Mouse (Mus musculus): ENCODE results near the gene Nrxn2. TPM values are rescaled to one million over a fixed set of nuclear protein-coding genes. Genes with fewer than 3 reads are reported as not detected.

Nrxn2 gene
- polyA plus RNA-seq, 1 experiment from 2014 or later: 1.1 TPM

- Histone ChIP-seq H3K9me3 (no peaks in the 10 kb centered on the region), H3K36me3 (no peaks in the 10 kb centered on the region), H3K9ac (no peak overlapping the region), H3K4me3 (replicated peaks) (no peak overlapping the region), H3K4me1 (replicated peaks) (peaks cover 39% of the 10 kb centered on the region), H3K4me2 (replicated peaks) (peak overlapping the region; percentile 98), H3K27ac (no peak overlapping the region), H3K27me3 (replicated peaks) (peaks cover 24% of the 10 kb centered on the region)
- ATAC-seq: no peak
- 83% methylated on average over 22 of the region's 22 CpGs for WGBS
Observed at GRCm38 (mm10) chr19:6397582-6398249, 20.8 kb upstream of the Nrxn2 start.

- Histone ChIP-seq H3K27me3 (replicated peaks) (peaks cover 33% of the 10 kb centered on the region), H3K4me2 (replicated peaks) (peak overlapping the region; percentile 98), H3K9me3 (no peaks in the 10 kb centered on the region), H3K36me3 (no peaks in the 10 kb centered on the region), H3K4me3 (replicated peaks) (peak overlapping the region; percentile 65), H3K4me1 (replicated peaks) (peaks cover 39% of the 10 kb centered on the region), H3K27ac (0 out of 2 replicates have a peak overlapping the region, but pooled peaks have one; percentile 22), H3K9ac (peak overlapping the region; percentile 60)
- peak; percentile 67 for ATAC-seq
- WGBS: 1% methylated on average over 38 of the region's 39 CpGs
Observed at GRCm38 (mm10) chr19:6398447-6399284, 19.9 kb upstream of the Nrxn2 start.

- WGBS: under 1% methylated on average over 71 of the region's 87 CpGs
Observed at GRCm38 (mm10) chr19:6399285-6400095, 19.0 kb upstream of the Nrxn2 start, which contains the start of gene Rasgrp2. Gene Rasgrp2, plus strand, starts transcription at chr19:6399340.

GRCm38 (mm10) chr19:6400096-6401086 lies 18.1 kb upstream of the Nrxn2 start:
- Histone ChIP-seq H3K9ac (peak overlapping the region; percentile 60), H3K9me3 (no peaks in the 10 kb centered on the region), H3K4me2 (replicated peaks) (peak overlapping the region; percentile 98), H3K4me1 (replicated peaks) (peaks cover 39% of the 10 kb centered on the region), H3K4me3 (replicated peaks) (peak overlapping the region; percentile 65), H3K36me3 (no peaks in the 10 kb centered on the region), H3K27me3 (replicated peaks) (peaks cover 37% of the 10 kb centered on the region), H3K27ac (no peak overlapping the region)
- peak; percentile 3; the same call in 1 of the 2 replicates for ATAC-seq
- WGBS: 2% methylated on average over 29 of the region's 29 CpGs

More at GRCm38 (mm10) chr19:6399285-6400095, 19.0 kb upstream of the Nrxn2 start, which contains the start of gene Rasgrp2:
- H3K27ac ChIP-seq: 0 out of 2 replicates have a peak within 1 kb of the TSS, but pooled peaks have one; percentile 22
- peaks cover 37% of the 10 kb centered on the region for H3K27me3 ChIP-seq (replicated peaks)
- peaks cover 39% of the 10 kb centered on the region for H3K4me1 ChIP-seq (replicated peaks)
- H3K36me3 ChIP-seq: no peaks in the 10 kb centered on the region
- no peaks in the 10 kb centered on the region for H3K9me3 ChIP-seq
- H3K4me2 ChIP-seq (replicated peaks): peak within 1 kb of the TSS; percentile 98
- peak; percentile 43; the same call in 1 of the 2 replicates for ATAC-seq
- H3K4me3 ChIP-seq (replicated peaks): peak within 1 kb of the TSS; percentile 65
- H3K9ac ChIP-seq: peak within 1 kb of the TSS; percentile 60

- peak overlapping the region; percentile 98 for H3K4me2 ChIP-seq (replicated peaks)
- H3K9ac ChIP-seq: peak overlapping the region; percentile 50
- no peak overlapping the region for H3K27ac ChIP-seq
- H3K9me3 ChIP-seq: no peaks in the 10 kb centered on the region
- WGBS: under 1% methylated on average over 32 of the region's 32 CpGs
- H3K27me3 ChIP-seq (replicated peaks): peaks cover 37% of the 10 kb centered on the region
- peaks cover 39% of the 10 kb centered on the region for H3K4me1 ChIP-seq (replicated peaks)
- peak overlapping the region; percentile 65 for H3K4me3 ChIP-seq (replicated peaks)
- H3K36me3 ChIP-seq: no peaks in the 10 kb centered on the region
- ATAC-seq: peak; percentile 43
Observed at GRCm38 (mm10) chr19:6401131-6401815, 17.3 kb upstream of the Nrxn2 start.

GRCm38 (mm10) chr19:6401951-6402350 lies 16.6 kb upstream of the Nrxn2 start:
- H3K27me3 ChIP-seq (replicated peaks): peaks cover 37% of the 10 kb centered on the region
- ATAC-seq: no peak
- peak overlapping the region; percentile 50 for H3K9ac ChIP-seq
- no peaks in the 10 kb centered on the region for H3K36me3 ChIP-seq
- H3K4me2 ChIP-seq (replicated peaks): peak overlapping the region; percentile 98
- H3K9me3 ChIP-seq: no peaks in the 10 kb centered on the region
- 14% methylated on average over 9 of the region's 9 CpGs for whole genome bisulfite sequencing
- peaks cover 39% of the 10 kb centered on the region for H3K4me1 ChIP-seq (replicated peaks)
- H3K4me3 ChIP-seq (replicated peaks): peak overlapping the region; percentile 65
- no peak overlapping the region for H3K27ac ChIP-seq

- Histone ChIP-seq H3K4me2 (replicated peaks) (no peak overlapping the region), H3K4me1 (replicated peaks) (peaks cover 33% of the 10 kb centered on the region), H3K4me3 (replicated peaks) (no peak overlapping the region), H3K9ac (no peak overlapping the region), H3K9me3 (no peaks in the 10 kb centered on the region), H3K27ac (no peak overlapping the region), H3K27me3 (replicated peaks) (peaks cover 37% of the 10 kb centered on the region), H3K36me3 (no peaks in the 10 kb centered on the region)
- 86% methylated on average over 10 of the region's 10 CpGs for WGBS
- ATAC-seq: no peak
Observed at GRCm38 (mm10) chr19:6403869-6404268, 14.7 kb upstream of the Nrxn2 start.

- no peak overlapping the region for H3K4me3 ChIP-seq (replicated peaks)
- 77% methylated on average over 10 of the region's 10 CpGs for WGBS
- no peak overlapping the region for H3K9ac ChIP-seq
- H3K27me3 ChIP-seq (replicated peaks): peaks cover 33% of the 10 kb centered on the region
- no peak overlapping the region for H3K4me2 ChIP-seq (replicated peaks)
- H3K36me3 ChIP-seq: no peaks in the 10 kb centered on the region
- no peaks in the 10 kb centered on the region for H3K9me3 ChIP-seq
- no peak overlapping the region for H3K27ac ChIP-seq
- ATAC-seq: no peak
- peaks cover 20% of the 10 kb centered on the region for H3K4me1 ChIP-seq (replicated peaks)
Observed at GRCm38 (mm10) chr19:6405433-6405832, 13.1 kb upstream of the Nrxn2 start.

GRCm38 (mm10) chr19:6407109-6407508 lies 11.4 kb upstream of the Nrxn2 start:
- Histone ChIP-seq H3K4me1 (replicated peaks) (peaks cover 3% of the 10 kb centered on the region), H3K4me3 (replicated peaks) (no peak overlapping the region), H3K27me3 (replicated peaks) (peaks cover 19% of the 10 kb centered on the region), H3K9ac (no peak overlapping the region), H3K36me3 (no peaks in the 10 kb centered on the region), H3K4me2 (replicated peaks) (no peak overlapping the region), H3K27ac (no peak overlapping the region), H3K9me3 (no peaks in the 10 kb centered on the region)
- no peak for ATAC-seq
- 87% methylated on average over 8 of the region's 8 CpGs for WGBS

- 58% methylated on average over 16 of the region's 16 CpGs for WGBS
- peaks cover 10% of the 10 kb centered on the region for H3K27me3 ChIP-seq (replicated peaks)
- H3K4me1 ChIP-seq (replicated peaks): no peaks in the 10 kb centered on the region; the same call in 1 of the 2 replicates
- H3K4me3 ChIP-seq (replicated peaks): no peak overlapping the region
- no peak overlapping the region for H3K4me2 ChIP-seq (replicated peaks)
- no peak overlapping the region for H3K27ac ChIP-seq
- no peaks in the 10 kb centered on the region for H3K36me3 ChIP-seq
- H3K9ac ChIP-seq: no peak overlapping the region
- ATAC-seq: no peak
- no peaks in the 10 kb centered on the region for H3K9me3 ChIP-seq
Observed at GRCm38 (mm10) chr19:6407816-6408510, 10.6 kb upstream of the Nrxn2 start.

Measured in intestine, embryonic 15.5 days (tissue).